Mouse (Mus musculus) testis, postnatal 14 days (tissue): ENCODE results near the gene Gm42906.

Experiments used
- DNase-seq: peaks from one replicate; pipeline ENCODE4 v3.0.0; 2021; ENCODE audit warnings: low spot score

The Gm42906 gene

GRCm38 (mm10) chr5:151232576-151233299 is 195.2 kb downstream of the Gm42906 start:
- DNase-seq = no peak

- no peak for DNase-seq
These were observed 196.1 kb downstream of the Gm42906 start for GRCm38 (mm10) chr5:151231861-151232260.

GRCm38 (mm10) chr5:151231411-151231810 is 196.6 kb downstream of the Gm42906 start:
- no peak for DNase-seq

- DNase-seq = no peak
These were observed 197.5 kb downstream of the Gm42906 start for GRCm38 (mm10) chr5:151230427-151230826.

GRCm38 (mm10) chr5:151228367-151229005 is 199.5 kb downstream of the Gm42906 start:
- no peak for DNase-seq

GRCm38 (mm10) chr5:151223696-151224366 is 204.1 kb downstream of the Gm42906 start:
- no peak for DNase-seq

- no peak for DNase-seq
These were observed 205.2 kb downstream of the Gm42906 start for GRCm38 (mm10) chr5:151222791-151223190.

GRCm38 (mm10) chr5:151218689-151219115 is 209.3 kb downstream of the Gm42906 start:
- DNase-seq = no peak

GRCm38 (mm10) chr5:151213097-151213496 is 214.9 kb downstream of the Gm42906 start:
- no peak for DNase-seq

GRCm38 (mm10) chr5:151210869-151211268 is 217.1 kb downstream of the Gm42906 start:
- DNase-seq = no peak

GRCm38 (mm10) chr5:151210060-151210459 is 217.9 kb downstream of the Gm42906 start:
- no peak for DNase-seq

GRCm38 (mm10) chr5:151205017-151205416 is 222.9 kb downstream of the Gm42906 start:
- DNase-seq = no peak

- DNase-seq = no peak
These were observed 225.0 kb downstream of the Gm42906 start for GRCm38 (mm10) chr5:151202925-151203324.

GRCm38 (mm10) chr5:151201220-151201619 is 226.7 kb downstream of the Gm42906 start:
- no peak for DNase-seq

GRCm38 (mm10) chr5:151199235-151199634 is 228.7 kb downstream of the Gm42906 start:
- no peak for DNase-seq

GRCm38 (mm10) chr5:151196603-151197272 is 231.2 kb downstream of the Gm42906 start:
- DNase-seq = no peak

GRCm38 (mm10) chr5:151193885-151194520 is 234.0 kb downstream of the Gm42906 start:
- DNase-seq = no peak

- no peak for DNase-seq
These were observed 235.7 kb downstream of the Gm42906 start for GRCm38 (mm10) chr5:151192266-151192665.

GRCm38 (mm10) chr5:151190764-151191163 is 237.2 kb downstream of the Gm42906 start:
- DNase-seq = no peak

GRCm38 (mm10) chr5:151189789-151190378 is 238.1 kb downstream of the Gm42906 start:
- peak; percentile 50 for DNase-seq

GRCm38 (mm10) chr5:151189321-151189720 is 238.6 kb downstream of the Gm42906 start:
- DNase-seq = no peak

GRCm38 (mm10) chr5:151188659-151189058 is 239.3 kb downstream of the Gm42906 start:
- DNase-seq = no peak
